Mouse (Mus musculus) intestine, embryonic 15.5 days (tissue): ENCODE data around the gene Gnb4. TPM values are rescaled to one million over a fixed set of nuclear protein-coding genes. Genes with fewer than 3 reads are reported as not detected.

ENCODE experiments used
- ATAC-seq: fragments of 200-750 bp; cut with Nextera tagmentation; 2 replicates; pipeline ENCODE4 v1.8.0; 2017; ENCODE audit warnings: moderate TSS enrichment, moderate library complexity
- H3K27ac ChIP-seq: fragments of 300-500 bp; sonication (generic); 2 replicates; pipeline ENCODE4 v1.5.1; 2015; ENCODE audit warnings: mild to moderate bottlenecking, inconsistent platforms
- H3K27me3 ChIP-seq: fragments of 300-500 bp; sonication (generic); replicated peaks from 2 replicates; pipeline ENCODE4 v1.6.1; 2015; ENCODE audit warnings: inconsistent platforms
- H3K36me3 ChIP-seq: fragments of 300-500 bp; sonication (generic); 2 replicates; pipeline ENCODE4 v1.6.1; 2015; ENCODE audit warnings: inconsistent platforms
- H3K4me1 ChIP-seq: fragments of 300-500 bp; sonication (generic); replicated peaks from 2 replicates; pipeline ENCODE4 v1.6.1; 2015; ENCODE audit warnings: inconsistent platforms
- H3K4me2 ChIP-seq: fragments of 300-500 bp; sonication (generic); replicated peaks from 2 replicates; pipeline ENCODE4 v1.6.1; 2015; ENCODE audit warnings: mild to moderate bottlenecking, inconsistent platforms
- H3K4me3 ChIP-seq: fragments of 300-500 bp; sonication (generic); replicated peaks from 2 replicates; pipeline ENCODE4 v1.5.1; 2015; ENCODE audit warnings: inconsistent platforms
- H3K9ac ChIP-seq: fragments of 300-500 bp; sonication (generic); 2 replicates; pipeline ENCODE4 v1.6.1; 2015; ENCODE audit warnings: inconsistent platforms
- H3K9me3 ChIP-seq: fragments of 300-500 bp; sonication (generic); 2 replicates; pipeline ENCODE4 v1.6.1; 2016; ENCODE audit warnings: inconsistent platforms
- WGBS: fragments of 180-500 bp; shearing (Covaris S2); methylation state at CpG from one replicate; pipeline ENCODE4 v1.1.7; 2015; 5-methylcytosine and 5-hydroxymethylcytosine counted together
- polyA plus RNA-seq: library from polyadenylated mRNA; unstranded; fragments of >200 nt; fragmentation: Nextera tagmentation; extraction: Ambion mirVana; gene quantifications from 2 replicates; pipeline ENCODE4 v1.2.1, GENCODE M21; 2015

The Gnb4 gene
- polyA plus RNA-seq, 1 experiment from 2014 or later = 52.4 TPM

DNA sequence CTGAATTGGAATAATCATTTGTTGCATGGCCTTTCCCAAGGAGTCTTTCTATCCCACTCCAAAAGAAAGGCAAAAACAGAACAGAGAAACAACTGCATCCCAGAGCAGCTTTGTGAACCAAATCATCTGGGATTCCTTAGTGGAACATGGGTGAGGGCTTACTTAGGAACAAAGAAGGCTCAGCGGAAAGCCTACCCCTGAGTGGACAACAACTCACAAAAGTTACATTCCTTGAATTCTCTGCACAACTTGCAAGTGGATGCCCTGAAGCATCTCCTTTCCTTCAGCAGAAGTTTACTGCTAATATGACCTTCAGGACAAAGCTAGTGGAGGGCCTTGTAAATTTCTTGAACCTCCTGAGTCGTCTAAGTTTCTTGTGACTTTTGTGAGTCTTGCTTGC is 28.4 kb upstream of the Gnb4 start:
- no peaks in the 10 kb centered on the region for H3K9me3 ChIP-seq
- no peak for ATAC-seq
- H3K27me3 ChIP-seq = no peaks in the 10 kb centered on the region
- H3K9ac ChIP-seq = no peak overlapping the region
- 80% methylated on average over 2 of the region's 2 CpGs for WGBS
- H3K36me3 ChIP-seq = no peaks in the 10 kb centered on the region
- H3K4me1 ChIP-seq = no peaks in the 10 kb centered on the region
- H3K4me3 ChIP-seq = no peak overlapping the region
- no peak overlapping the region for H3K27ac ChIP-seq
- H3K4me2 ChIP-seq = no peak overlapping the region

DNA sequence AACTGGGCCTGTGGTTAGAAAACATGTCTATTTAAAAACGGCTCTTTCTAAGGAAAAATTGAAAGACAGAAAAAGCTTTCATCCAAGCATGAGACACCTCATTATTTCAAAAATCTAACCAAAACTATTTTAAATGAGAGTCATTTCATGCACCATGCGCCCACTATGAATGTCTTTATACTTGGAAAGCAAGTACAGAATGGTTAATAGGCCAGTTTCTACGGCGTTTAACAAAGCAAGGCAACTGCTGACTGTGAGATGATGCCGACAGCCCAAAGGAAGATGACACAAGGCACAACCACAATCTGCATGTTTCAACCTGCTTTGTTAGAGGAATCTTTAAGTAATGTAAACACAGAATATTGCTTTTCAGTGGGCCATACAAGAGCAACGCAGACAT is 25.7 kb upstream of the Gnb4 start:
- H3K4me1 ChIP-seq = no peaks in the 10 kb centered on the region
- 84% methylated on average over 6 of the region's 6 CpGs for WGBS
- no peak overlapping the region for H3K4me2 ChIP-seq
- no peak overlapping the region for H3K9ac ChIP-seq
- H3K36me3 ChIP-seq = no peaks in the 10 kb centered on the region
- no peaks in the 10 kb centered on the region for H3K9me3 ChIP-seq
- ATAC-seq = no peak
- no peak overlapping the region for H3K27ac ChIP-seq
- H3K27me3 ChIP-seq = no peaks in the 10 kb centered on the region
- no peak overlapping the region for H3K4me3 ChIP-seq

DNA sequence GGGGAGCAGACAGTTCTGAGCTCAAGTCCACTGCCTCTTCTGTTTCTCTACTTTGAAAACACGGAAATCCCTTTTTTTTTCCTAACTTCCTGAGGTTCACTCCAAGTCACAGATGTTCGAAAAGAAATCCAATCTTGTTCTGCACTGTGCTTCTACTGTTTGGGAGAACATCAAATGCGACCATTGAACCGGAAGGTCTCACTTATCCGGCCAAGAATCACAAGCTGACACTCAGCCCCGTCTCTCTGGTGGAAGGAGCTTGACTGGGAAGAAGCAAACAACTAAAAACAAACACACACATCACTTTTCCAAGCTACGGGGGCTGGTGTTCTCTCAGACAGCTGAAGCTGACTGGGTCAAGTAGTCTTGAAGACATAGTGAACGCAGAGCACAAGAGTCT is 21.9 kb upstream of the Gnb4 start:
- Histone ChIP-seq H3K4me2 (no peak overlapping the region), H3K27me3 (no peaks in the 10 kb centered on the region), H3K9me3 (no peaks in the 10 kb centered on the region), H3K9ac (no peak overlapping the region), H3K4me1 (no peaks in the 10 kb centered on the region), H3K27ac (no peak overlapping the region), H3K4me3 (no peak overlapping the region), H3K36me3 (no peaks in the 10 kb centered on the region)
- ATAC-seq = no peak; the same call in 1 of the 2 replicates
- WGBS = 44% methylated on average over 8 of the region's 8 CpGs

DNA sequence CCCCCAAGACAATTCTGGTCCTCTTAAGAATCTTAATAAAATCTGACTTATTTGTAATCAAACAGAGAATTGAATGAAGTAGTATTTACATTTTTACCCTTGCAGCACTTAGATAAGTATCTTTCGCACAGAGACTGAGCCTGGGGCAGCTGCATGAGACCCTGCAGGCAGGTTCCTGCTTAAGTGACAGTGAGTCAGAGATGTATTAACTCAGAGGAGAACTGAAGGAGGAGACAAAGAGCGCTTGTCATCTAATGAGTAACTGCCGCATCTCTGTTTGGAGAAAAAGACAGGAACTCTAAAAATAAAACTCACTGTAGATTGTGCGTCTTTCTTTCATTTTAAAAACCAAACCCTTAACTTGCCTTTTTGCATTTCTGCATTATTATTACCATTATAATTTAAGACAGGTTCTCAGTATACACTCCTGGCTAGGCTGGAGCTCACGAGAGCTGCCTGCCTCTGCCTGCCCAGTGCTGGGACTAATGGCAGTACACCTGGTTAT is 16.4 kb upstream of the Gnb4 start:
- H3K4me1 ChIP-seq = no peaks in the 10 kb centered on the region
- no peak overlapping the region for H3K9ac ChIP-seq
- no peak overlapping the region for H3K4me3 ChIP-seq
- H3K36me3 ChIP-seq = no peaks in the 10 kb centered on the region
- no peak overlapping the region for H3K27ac ChIP-seq
- ATAC-seq = no peak
- H3K4me2 ChIP-seq = no peak overlapping the region
- no peaks in the 10 kb centered on the region for H3K27me3 ChIP-seq
- H3K9me3 ChIP-seq = no peaks in the 10 kb centered on the region
- whole genome bisulfite sequencing = 44% methylated on average over 5 of the region's 5 CpGs

DNA sequence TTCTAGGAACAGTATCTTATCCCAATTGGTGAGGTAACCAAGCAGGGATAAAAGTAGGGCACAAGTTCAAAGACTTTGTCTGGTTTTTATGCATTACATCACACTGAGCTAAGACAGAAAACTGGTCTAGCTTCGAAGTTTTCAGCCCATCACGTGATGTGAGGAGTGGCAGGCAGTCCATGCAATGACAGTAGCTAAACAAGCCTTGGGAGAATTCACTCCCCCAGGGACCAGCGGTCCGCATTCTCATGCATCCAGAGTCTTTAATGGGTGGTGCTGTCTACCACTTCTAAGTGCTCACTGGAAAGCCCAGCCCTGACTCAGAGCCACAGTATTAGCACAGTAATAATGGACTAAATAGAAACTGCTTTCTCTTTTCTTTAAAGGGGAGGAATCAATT is 13.8 kb upstream of the Gnb4 start:
- no peaks in the 10 kb centered on the region for H3K9me3 ChIP-seq
- no peaks in the 10 kb centered on the region for H3K27me3 ChIP-seq
- no peak overlapping the region for H3K27ac ChIP-seq
- no peaks in the 10 kb centered on the region for H3K36me3 ChIP-seq
- H3K4me2 ChIP-seq = no peak overlapping the region
- H3K4me1 ChIP-seq = no peaks in the 10 kb centered on the region
- H3K9ac ChIP-seq = no peak overlapping the region
- H3K4me3 ChIP-seq = no peak overlapping the region
- ATAC-seq = no peak
- WGBS = 54% methylated on average over 4 of the region's 4 CpGs

DNA sequence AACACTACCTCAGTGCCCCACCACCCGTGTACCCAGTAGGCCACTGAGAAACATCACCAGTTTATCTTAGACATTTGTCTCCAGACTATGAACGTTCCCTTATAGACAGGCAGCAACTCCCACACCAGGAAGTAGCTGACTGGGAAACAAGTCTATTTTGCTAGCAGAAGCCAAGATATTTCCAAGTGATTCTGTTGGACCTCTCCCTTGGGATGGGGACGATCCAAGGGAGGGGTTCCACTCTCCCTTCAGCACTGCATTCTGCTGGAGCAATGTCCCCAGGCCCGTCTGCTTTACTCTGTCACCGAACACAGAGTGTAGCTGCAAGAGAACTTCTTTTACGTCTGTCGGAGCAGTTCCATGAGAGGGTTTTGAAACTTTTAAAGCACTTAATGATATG is 11.8 kb upstream of the Gnb4 start:
- Histone ChIP-seq H3K4me1 (no peaks in the 10 kb centered on the region), H3K27ac (no peak overlapping the region), H3K27me3 (no peaks in the 10 kb centered on the region), H3K4me2 (no peak overlapping the region), H3K4me3 (no peak overlapping the region), H3K9ac (no peak overlapping the region), H3K9me3 (no peaks in the 10 kb centered on the region), H3K36me3 (no peaks in the 10 kb centered on the region)
- no peak for ATAC-seq
- 78% methylated on average over 7 of the region's 7 CpGs for WGBS

DNA sequence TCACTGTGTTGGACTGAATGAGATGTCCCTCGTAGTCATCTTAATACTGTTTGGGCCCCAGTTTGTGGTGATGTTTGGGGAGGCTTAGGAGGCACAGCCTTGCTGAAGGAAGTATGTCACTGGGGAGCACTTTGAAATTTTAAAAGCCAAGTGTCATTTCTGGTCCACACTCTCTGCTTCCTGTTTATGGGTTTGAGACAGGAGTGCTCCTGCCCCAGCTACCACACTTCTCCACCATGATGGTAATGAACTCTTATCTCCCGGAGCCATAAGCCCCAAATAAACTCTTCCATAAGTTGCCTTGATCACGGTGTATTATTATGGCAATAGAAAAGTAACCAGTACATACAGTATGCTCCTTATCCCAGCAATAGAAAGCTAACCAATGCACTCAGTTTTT is 5.7 kb upstream of the Gnb4 start:
- Histone ChIP-seq H3K4me3 (no peak overlapping the region), H3K36me3 (no peaks in the 10 kb centered on the region), H3K27ac (no peak overlapping the region), H3K27me3 (no peaks in the 10 kb centered on the region), H3K9me3 (no peaks in the 10 kb centered on the region), H3K9ac (no peak overlapping the region), H3K4me2 (no peak overlapping the region), H3K4me1 (no peaks in the 10 kb centered on the region)
- WGBS = 86% methylated on average over 3 of the region's 3 CpGs
- ATAC-seq = no peak

DNA sequence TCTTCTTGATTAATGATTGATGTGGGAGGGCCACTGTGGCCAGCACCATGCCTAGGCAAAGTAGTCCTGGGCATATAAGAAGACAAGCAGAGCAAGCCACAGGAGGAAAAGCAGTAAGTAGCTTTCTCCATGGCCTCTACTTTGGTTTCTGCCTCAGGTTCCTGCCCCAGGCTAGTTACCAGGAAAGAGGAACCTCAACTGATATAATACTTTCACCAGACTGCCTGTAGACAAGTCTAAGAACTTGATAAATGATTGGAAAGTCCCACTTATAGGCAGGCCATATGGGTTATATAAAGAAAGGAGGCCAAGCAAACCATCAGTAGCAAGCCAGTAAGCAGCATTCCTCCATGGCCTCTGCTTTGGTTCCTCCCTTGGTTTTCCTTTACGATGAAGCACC is 5.3 kb upstream of the Gnb4 start:
- Histone ChIP-seq H3K4me2 (no peak overlapping the region), H3K36me3 (no peaks in the 10 kb centered on the region), H3K27ac (no peak overlapping the region), H3K4me1 (no peaks in the 10 kb centered on the region), H3K9me3 (no peaks in the 10 kb centered on the region), H3K9ac (no peak overlapping the region), H3K4me3 (no peak overlapping the region), H3K27me3 (no peaks in the 10 kb centered on the region)
- ATAC-seq = no peak
- 92% methylated on average over 1 of the region's 1 CpGs for WGBS

DNA sequence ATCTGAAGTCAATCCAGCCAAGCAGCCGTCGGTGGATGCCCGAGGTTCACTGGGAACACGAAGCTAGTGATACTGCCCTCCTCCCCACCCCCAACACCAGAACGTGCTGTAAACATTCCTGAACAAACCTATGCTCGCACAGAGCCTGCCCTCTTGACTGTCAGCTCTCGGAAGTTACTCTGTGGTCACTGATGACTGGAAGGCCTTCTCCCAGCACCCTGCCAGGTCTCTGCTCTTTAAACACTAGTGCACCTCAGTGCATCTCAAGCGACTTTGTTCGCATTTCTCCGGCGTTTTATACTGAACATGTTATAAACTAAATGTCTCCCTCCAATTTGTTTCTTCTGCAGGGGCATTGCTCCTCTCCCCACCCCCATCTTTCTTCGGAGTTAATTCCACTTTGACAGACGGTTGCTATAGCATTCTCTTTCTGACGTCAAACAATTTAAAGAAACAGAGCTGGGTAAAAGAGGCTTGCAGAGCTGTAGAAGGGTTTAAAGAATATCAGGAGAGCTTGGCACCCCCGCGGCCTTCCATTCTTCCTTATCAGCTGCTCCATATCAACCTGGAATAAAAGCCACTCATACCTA is 763 bp upstream of the Gnb4 start:
- Histone ChIP-seq H3K9me3 (no peaks in the 10 kb centered on the region), H3K4me1 (no peaks in the 10 kb centered on the region; the same call in 1 of the 2 replicates), H3K27me3 (no peaks in the 10 kb centered on the region), H3K4me2 (peak overlapping the region; percentile 69), H3K4me3 (peak overlapping the region; percentile 71), H3K36me3 (no peaks in the 10 kb centered on the region), H3K27ac (peak overlapping the region; percentile 67), H3K9ac (peak overlapping the region; percentile 61)
- ATAC-seq = peak; percentile 30; the same call in 1 of the 2 replicates
- WGBS = 14% methylated on average over 16 of the region's 16 CpGs

DNA sequence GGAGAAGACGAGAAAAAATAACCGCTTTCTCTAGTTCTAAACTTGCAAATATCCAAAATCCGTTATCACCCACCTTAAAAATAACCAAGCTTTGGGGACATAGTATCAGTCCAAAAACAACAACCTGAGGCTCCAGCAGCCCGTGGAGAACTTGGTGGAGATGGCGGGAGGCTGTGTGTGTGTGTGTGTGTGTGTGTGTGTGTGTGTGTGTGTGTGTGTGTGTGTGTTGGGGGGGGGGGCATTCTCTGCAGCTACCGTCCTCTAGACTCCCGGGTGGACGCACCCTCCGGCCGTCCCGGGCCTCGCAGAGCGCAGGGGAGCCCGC is 417 bp downstream of the Gnb4 start:
- Histone ChIP-seq H3K9me3 (no peaks in the 10 kb centered on the region), H3K4me2 (peak overlapping the region; percentile 69), H3K9ac (peak overlapping the region; percentile 61), H3K27ac (0 out of 2 replicates have a peak overlapping the region, but pooled peaks have one; percentile 48), H3K4me1 (no peaks in the 10 kb centered on the region; the same call in 1 of the 2 replicates), H3K27me3 (no peaks in the 10 kb centered on the region), H3K36me3 (no peaks in the 10 kb centered on the region), H3K4me3 (peak overlapping the region; percentile 71)
- no peak for ATAC-seq
- WGBS = 22% methylated on average over 5 of the region's 14 CpGs

DNA sequence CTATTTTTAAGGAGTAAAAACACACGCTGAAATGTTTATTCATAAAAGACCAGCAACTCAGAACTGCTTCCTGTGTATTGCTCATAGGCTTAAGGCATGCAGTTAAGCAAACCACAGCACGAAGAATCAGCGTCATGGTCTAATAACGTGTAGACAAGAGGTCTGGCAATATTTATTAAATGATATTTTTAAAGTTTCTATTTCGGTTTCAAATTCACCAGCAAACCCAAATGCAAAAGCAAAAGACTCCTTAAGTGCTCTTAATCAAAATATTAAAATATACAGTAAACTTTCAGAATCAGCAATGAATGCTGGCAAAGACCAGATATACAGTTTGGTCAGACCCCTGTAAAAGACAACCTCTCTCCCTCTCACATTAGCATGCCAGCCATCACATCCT is 1.0 kb downstream of the Gnb4 start:
- no peaks in the 10 kb centered on the region; the same call in 1 of the 2 replicates for H3K4me1 ChIP-seq
- H3K9ac ChIP-seq = no peak overlapping the region
- H3K4me3 ChIP-seq = peak overlapping the region; percentile 71
- no peaks in the 10 kb centered on the region for H3K36me3 ChIP-seq
- H3K27ac ChIP-seq = no peak overlapping the region
- no peak for ATAC-seq
- no peaks in the 10 kb centered on the region for H3K9me3 ChIP-seq
- H3K27me3 ChIP-seq = no peaks in the 10 kb centered on the region
- WGBS = 40% methylated on average over 5 of the region's 5 CpGs
- peak overlapping the region; percentile 69 for H3K4me2 ChIP-seq

DNA sequence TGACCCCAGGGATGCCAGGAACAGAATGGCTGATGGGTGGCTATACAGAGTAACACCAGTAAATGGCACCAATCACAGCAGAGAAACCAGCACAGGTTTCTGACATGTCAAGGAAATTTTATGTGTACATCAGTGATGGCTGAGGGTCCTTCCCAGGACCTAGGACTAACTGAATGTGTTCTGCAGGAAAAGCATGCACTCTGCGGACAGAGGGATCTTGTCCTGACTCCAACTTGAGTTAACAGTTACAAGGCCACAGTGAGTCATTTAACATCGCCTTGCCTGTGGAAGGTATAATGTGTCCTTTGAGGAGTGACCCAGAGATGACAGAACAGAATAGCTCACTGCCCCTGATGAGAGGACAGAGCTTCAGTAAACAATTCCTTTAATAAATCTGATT is 1.6 kb downstream of the Gnb4 start:
- no peak overlapping the region for H3K27ac ChIP-seq
- peak overlapping the region; percentile 69; the same call in 1 of the 2 replicates for H3K4me2 ChIP-seq
- H3K4me1 ChIP-seq = no peaks in the 10 kb centered on the region; the same call in 1 of the 2 replicates
- H3K9me3 ChIP-seq = no peaks in the 10 kb centered on the region
- H3K9ac ChIP-seq = no peak overlapping the region
- no peaks in the 10 kb centered on the region for H3K36me3 ChIP-seq
- ATAC-seq = no peak
- H3K27me3 ChIP-seq = no peaks in the 10 kb centered on the region
- H3K4me3 ChIP-seq = no peak overlapping the region
- WGBS = 76% methylated on average over 2 of the region's 2 CpGs

DNA sequence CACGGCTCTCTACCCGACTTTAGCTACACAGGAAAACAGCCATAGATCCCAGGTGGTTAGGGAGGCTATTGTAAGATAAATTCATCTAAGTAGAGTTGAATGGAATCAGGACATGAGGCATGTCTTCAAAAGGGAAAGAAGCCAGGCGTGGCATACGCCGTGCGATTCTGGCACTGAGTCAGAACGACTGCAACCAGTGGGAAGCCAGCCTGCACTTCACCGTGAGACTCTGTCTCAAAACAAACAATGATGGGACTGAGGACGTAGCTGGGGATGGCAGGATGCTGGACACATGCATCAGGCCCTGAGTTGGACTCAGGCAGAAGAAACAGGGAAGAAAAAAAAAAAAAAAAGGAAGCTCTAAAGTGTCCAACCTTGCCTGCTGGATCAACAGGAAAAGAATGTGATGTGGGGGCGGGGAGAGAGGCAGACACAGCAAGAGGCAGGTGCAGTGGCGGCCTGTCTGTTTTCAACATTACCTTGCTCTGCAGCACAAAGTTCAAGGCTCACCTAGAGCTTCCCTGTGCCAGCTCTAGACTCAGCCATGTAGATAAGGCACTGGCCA is 4.7 kb downstream of the Gnb4 start:
- Histone ChIP-seq H3K27ac (no peak overlapping the region), H3K4me2 (no peak overlapping the region), H3K4me3 (no peak overlapping the region)

More for the DNA sequence above, 4.7 kb downstream of the Gnb4 start:
- H3K27me3 ChIP-seq = no peaks in the 10 kb centered on the region
- no peak overlapping the region for H3K9ac ChIP-seq
- ATAC-seq = no peak
- no peaks in the 10 kb centered on the region; the same call in 1 of the 2 replicates for H3K4me1 ChIP-seq
- H3K9me3 ChIP-seq = no peaks in the 10 kb centered on the region
- no peaks in the 10 kb centered on the region for H3K36me3 ChIP-seq
- WGBS = 68% methylated on average over 11 of the region's 11 CpGs
